Mouse (Mus musculus) large intestine, adult 2 months (tissue): ENCODE data around the gene Nr2e3. TPM values are rescaled to one million over a fixed set of nuclear protein-coding genes. Genes with fewer than 3 reads are reported as not detected.

Experiments
- polyA plus RNA-seq: library from polyadenylated mRNA; depleted of rRNA; stranded (reverse); fragments of >200 nt; gene quantifications from 2 replicates; pipeline ENCODE4 v1.2.3, GENCODE M21; 2012; rRNA removed

The Nr2e3 gene
- polyA plus RNA-seq, 1 experiment: 3.4 TPM

Other genes starting within 250 kb of the Nr2e3 start
- gene Senp8, start 209.9 kb downstream of the Nr2e3 start, polyA plus RNA-seq: 2.3 and 2.9 TPM in 2 replicates
- gene Myo9a, start 209.8 kb downstream of the Nr2e3 start, polyA plus RNA-seq: 1.0 and 1.7 TPM in 2 replicates